Mouse (Mus musculus) small intestine, adult 2 months (tissue): ENCODE measurements around the gene Dek.

Experiments used
- CTCF ChIP-seq: fragments of 200-500 bp; IDR thresholded peaks from 2 replicates; pipeline ENCODE4 v1.5.1; 2012; ENCODE audit warnings: low read depth, mild to moderate bottlenecking, control low read depth, inconsistent platforms, low read length, moderate library complexity, mixed read lengths; ENCODE audit not compliant: insufficient replicate concordance, insufficient read length; ENCODE audit errors: extremely low read depth
- POLR2A ChIP-seq: fragments of 200-500 bp; IDR thresholded peaks from 2 replicates; pipeline ENCODE4 v1.6.1; 2012; ENCODE audit warnings: low read depth, mild to moderate bottlenecking, control low read depth, inconsistent platforms, low read length, moderate library complexity

- TF ChIP-seq POLR2A (no peak), CTCF (no peak)
These were observed 35.5 kb downstream of the Dek start for GRCm38 (mm10) chr13:47070329-47071080.
